Mouse (Mus musculus): ENCODE results near the gene Nsun7. TPM values are rescaled to one million over a fixed set of nuclear protein-coding genes. Genes with fewer than 3 reads are reported as not detected.

The Nsun7 gene
- total RNA-seq, 4 experiments from 2014 or later, result 9.1 to 14.3 (median 11.9) TPM

DNA sequence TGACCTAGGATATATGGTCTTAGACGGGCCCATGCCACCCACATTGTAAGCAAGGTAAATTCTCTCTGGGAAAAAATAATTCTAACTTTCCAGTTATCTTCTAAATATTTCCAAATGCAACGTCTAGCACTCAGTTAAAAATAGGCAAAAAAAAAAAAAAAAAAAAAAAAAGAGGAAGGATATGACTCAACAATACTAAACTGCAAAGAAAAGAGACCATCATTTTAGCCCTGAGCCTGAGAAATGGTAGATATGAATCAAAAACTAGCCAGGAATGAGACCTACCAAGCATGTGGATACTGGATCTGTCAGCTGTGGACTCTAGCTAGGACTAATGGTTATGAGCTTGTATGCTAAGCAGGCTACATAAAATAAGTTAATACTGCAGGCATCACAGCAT, 20.0 kb downstream of the Nsun7 start:
- DNase-seq (ENCODE audit: low spot score in 2 of 2), result no peak

DNA sequence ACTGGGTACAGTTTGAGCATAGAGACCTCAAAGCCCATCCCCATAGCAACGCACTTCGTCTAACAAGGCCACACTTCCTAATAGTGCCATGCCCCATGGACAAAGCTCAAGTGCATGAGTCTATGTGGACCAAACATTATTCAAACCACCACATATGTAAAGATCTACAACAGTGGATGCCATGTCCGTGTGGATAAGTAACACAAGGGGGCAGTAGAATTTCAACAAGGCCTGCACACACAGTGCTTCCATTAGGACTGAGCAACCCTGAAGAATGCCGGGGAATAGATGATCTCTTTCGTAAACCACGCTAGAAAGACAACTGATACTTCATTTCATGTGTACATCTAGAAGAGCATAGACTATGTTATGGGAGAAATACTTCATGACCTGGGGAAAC, 21.0 kb downstream of the Nsun7 start:
- no peak for DNase-seq (ENCODE audit: low spot score in 2 of 2)

DNA sequence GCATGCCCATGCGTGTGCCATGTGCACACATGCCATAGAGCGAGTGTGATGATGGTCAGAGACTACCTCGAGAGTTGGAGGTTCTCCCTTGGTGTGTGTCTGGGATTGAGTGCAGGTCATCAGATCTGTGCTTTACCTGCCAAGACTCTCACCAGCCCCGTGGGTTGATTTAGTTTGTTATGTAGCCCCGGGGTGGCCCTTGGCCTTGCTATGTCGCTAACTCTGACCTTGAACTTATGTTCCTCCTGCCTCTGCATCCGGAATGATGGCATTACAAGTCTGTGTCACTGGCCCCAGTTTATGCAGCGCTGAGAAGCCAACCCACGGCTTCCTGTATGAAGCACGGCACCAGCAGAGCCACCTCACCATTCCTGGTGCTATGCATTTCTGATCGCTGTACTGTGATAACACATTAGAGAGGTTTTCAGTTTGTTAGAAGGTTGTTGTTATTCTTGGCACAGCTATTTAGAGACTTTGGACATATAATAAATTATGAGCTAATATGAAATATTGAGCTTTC, 34.5 kb downstream of the Nsun7 start:
- DNase-seq (ENCODE audit: low spot score in 2 of 2), result no peak

DNA sequence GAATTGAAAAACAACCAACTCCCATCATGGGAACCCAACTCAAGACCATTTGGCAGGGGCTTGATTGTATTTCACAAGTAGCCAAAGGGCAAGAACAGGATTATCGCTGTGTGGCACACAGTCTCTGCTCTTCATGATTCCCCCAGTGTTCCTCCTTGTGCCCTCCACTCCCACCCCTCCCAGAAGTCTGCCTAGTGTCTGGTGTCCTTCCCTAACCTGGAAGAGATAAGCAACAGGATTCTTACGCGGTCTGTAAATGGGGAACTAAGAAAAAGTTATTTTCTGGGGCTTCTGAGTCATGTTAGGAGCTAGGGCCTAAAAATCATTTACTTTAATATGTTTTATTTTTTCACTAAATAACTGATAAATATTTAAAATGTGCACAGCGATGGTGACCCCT, 35.3 kb downstream of the Nsun7 start:
- DNase-seq (ENCODE audit: low spot score in 2 of 2), result no peak

DNA sequence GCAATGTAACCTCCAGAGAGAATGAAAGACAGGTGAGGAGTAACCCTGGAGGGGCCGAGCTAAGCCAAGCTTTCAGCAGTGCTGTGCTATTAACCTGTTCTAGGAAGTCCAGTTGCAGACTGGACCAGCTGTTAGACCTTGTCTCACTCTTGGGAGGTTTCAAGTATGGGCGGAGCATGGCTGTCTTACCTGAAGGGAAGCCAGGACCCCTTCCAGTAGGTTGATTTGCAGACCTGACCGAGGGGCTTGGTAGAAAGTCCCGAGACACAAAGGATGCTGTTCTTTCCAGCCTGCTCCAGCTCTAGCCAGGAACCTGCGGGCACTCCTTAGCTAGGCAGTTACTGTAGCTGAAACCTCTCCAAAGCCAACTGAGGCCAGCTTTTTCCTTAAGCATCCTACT, 36.4 kb downstream of the Nsun7 start:
- no peak for DNase-seq (ENCODE audit: low spot score in 2 of 2)

GRCm38 (mm10) chr5:66298856-66299255, 39.2 kb downstream of the Nsun7 start:
- DNase-seq (ENCODE audit: low spot score in 2 of 2), result no peak

- no peak for DNase-seq (ENCODE audit: low spot score in 2 of 2)
Measured at GRCm38 (mm10) chr5:66300576-66300975, 40.9 kb downstream of the Nsun7 start.

GRCm38 (mm10) chr5:66302085-66302815, 42.6 kb downstream of the Nsun7 start:
- no peak for DNase-seq (ENCODE audit: low spot score in 2 of 2)

GRCm38 (mm10) chr5:66302873-66303272, 43.2 kb downstream of the Nsun7 start:
- peak; percentile 59 to 72 for DNase-seq (ENCODE audit: low spot score in 2 of 2)

DNA sequence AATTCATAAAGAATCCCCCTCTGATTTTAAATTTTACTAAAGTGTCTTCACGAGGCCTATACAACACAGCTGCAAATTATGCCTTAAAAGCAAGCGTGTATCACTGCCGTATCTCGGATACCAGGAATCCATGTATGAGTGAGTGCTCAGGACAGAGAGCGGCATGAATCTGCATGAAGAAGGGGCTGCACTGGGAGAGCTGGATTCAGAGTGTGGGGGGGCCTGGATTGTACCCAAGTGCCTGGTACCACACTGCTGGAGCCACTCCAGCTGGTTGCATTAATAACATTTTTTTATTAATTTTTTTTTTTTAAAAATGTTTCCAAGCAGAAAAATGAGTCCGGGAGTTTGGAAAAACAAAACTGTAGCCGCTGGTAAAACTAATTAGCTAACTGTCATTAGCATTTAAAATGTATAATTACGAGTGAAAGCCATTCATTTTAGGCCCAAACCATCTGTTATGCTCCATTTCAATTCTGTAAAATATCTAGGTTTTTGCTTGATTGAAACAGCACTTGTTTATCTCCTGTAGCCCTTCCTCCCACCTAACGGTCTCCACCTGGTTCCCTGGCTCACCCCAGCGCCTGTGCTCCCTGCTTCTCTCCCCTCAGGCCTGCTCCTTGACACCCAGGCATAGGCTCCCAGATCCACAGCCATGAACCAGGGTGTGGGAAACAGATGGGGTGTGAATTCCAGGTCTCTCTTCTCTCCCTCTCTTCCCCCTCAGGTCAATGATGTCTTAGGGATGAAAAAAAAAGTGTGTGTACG, 44.8 kb downstream of the Nsun7 start:
- DNase-seq (ENCODE audit: low spot score in 2 of 2), result no peak

GRCm38 (mm10) chr5:66305511-66305910, 45.8 kb downstream of the Nsun7 start:
- DNase-seq (ENCODE audit: low spot score in 2 of 2), result peak in 1 of 2 experiments; percentile 71

DNA sequence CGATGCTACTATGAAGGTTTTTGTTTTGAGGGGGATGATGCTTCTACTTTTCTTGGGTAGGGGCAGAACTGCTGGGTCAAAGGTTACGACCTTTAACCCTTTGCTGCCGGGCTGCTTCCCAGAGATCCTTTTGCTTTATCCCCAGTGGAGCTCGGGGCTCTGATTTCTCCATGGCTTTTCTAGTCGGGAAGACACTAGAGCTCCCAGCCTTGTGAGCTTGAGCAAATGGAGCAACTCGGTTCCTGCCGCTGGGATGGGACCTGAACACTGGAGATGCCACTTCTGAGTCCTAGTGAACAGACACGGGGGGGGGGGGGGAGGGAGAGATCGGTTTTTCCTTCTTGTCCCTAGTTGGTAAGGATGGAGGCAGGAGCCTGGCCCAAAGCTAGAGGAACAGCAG, 50.6 kb downstream of the Nsun7 start:
- no peak for DNase-seq (ENCODE audit: low spot score in 2 of 2)

DNA sequence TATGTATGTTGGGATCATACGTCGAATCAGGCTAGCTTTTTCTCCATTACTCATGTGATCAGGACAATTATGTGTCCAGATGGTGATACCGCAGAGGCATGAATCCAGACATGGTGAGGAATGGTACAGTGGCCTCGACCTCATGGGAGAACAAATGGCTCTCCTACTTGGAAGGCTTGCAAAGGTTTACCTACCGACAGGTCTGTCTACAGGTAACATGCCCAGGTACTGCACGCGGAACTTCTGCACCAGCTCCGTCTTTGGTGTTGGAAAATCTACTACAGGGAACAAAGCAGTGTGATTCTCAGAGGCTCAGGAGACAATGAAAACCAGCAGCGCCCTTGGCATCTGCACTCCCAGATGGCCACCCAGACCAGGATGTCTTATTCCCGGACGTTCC, 51.1 kb downstream of the Nsun7 start:
- DNase-seq (ENCODE audit: low spot score in 2 of 2), result no peak

- no peak for DNase-seq (ENCODE audit: low spot score in 2 of 2)
Measured at GRCm38 (mm10) chr5:66315791-66316190, 56.1 kb downstream of the Nsun7 start.

GRCm38 (mm10) chr5:66319341-66319740, 59.6 kb downstream of the Nsun7 start:
- peak in 1 of 2 experiments; percentile 71 for DNase-seq (ENCODE audit: low spot score in 2 of 2)

DNA sequence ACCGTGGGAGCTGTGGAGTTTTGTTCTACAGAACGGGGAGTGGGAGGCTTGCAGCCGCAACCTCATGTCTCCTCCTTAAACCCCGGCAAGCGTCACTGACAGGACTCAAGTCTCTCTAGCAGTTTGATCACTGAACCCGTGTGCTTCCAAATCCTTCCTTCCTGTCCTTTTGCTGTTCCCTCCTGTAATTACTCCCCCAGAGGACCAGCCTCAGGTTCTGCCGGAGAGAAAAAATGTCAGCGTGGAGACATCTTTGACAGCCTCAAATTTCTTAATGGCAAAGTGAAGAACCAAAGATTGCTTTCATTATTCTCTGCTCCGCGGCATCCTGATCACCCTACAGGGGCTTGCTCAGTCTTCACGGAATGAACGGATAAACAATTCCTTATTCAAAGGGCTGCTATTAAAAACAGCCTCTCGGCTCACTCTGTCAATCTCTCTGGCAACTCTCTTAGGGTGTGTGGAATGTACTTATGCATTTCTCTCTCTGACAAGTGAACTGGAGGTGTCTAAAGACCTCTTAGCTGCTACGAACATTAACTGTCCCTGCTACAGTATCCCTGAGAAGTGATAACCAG, 60.2 kb downstream of the Nsun7 start:
- no peak for DNase-seq (ENCODE audit: low spot score in 2 of 2)

DNA sequence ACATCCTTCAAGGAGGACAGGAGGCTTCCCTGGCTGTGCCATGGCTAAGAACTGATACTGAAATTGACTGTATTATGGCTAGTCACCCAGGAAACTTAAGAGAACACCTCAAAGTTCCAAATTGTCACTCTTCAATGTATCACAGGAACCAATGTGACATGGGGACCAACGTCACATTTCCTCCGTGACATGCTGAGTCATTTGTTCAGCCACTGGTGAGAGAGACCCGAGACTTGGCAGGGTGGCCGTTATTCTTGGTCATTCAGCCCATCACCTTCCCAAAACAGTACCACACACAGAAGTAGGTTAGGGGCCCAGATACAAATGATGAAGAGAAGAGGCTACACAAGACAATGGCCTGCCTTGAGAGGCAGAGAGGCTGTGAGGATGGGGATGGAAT, 63.4 kb downstream of the Nsun7 start:
- no peak for DNase-seq (ENCODE audit: low spot score in 2 of 2)

- DNase-seq (ENCODE audit: low spot score in 2 of 2), result peak; percentile 60 to 72
Measured at GRCm38 (mm10) chr5:66323603-66324002, 63.9 kb downstream of the Nsun7 start.

GRCm38 (mm10) chr5:66326395-66326794, 66.7 kb downstream of the Nsun7 start:
- no peak for DNase-seq (ENCODE audit: low spot score in 2 of 2)

- DNase-seq (ENCODE audit: low spot score in 2 of 2), result no peak
Measured at GRCm38 (mm10) chr5:66327949-66328726, 68.4 kb downstream of the Nsun7 start.

DNA sequence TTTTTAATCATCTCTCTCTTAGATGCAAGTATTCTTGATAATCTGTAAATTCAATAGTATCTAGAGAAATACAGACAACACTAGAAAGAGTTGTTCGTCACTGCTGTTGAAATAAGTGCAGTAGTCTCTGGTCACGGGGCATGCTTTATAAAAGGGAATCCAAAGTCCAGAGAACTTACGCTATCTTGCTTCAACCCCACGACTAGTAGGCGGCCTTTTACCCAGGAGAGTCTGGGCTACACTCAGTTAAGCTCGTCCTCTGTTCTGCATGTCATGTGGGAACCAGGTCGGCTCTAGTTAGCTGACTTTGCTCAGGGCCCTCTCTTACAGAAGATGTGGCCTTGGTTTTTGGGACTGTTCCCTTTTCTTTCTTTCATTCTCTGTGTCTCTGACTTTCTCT, 69.1 kb downstream of the Nsun7 start:
- no peak for DNase-seq (ENCODE audit: low spot score in 2 of 2)

GRCm38 (mm10) chr5:66330806-66331205, 71.1 kb downstream of the Nsun7 start:
- DNase-seq (ENCODE audit: low spot score in 2 of 2), result no peak

All from layer of hippocampus, adult 8-10 months (tissue).